Mouse (Mus musculus) layer of hippocampus, postnatal 25 days (tissue): Measurements from ENCODE around the gene 1700056E22Rik. TPM values are rescaled to one million over a fixed set of nuclear protein-coding genes. Genes with fewer than 3 reads are reported as not detected.

Source experiments
- DNase-seq, 2 experiments: peaks; one replicate each; pipeline ENCODE4 v3.0.0; 2022; ENCODE audit warnings: mixed read lengths in 2 of 2, low spot score in 1 of 2; ENCODE audit errors: extremely low spot score in 1 of 2
- total RNA-seq, 2 experiments: library from RNA; stranded (reverse); gene quantifications; 2 replicates each; pipeline ENCODE4 v1.2.3; 2021

The 1700056E22Rik gene
- total RNA-seq, 2 experiments from 2014 or later, result 0.30 TPM; not detected in 1

DNA sequence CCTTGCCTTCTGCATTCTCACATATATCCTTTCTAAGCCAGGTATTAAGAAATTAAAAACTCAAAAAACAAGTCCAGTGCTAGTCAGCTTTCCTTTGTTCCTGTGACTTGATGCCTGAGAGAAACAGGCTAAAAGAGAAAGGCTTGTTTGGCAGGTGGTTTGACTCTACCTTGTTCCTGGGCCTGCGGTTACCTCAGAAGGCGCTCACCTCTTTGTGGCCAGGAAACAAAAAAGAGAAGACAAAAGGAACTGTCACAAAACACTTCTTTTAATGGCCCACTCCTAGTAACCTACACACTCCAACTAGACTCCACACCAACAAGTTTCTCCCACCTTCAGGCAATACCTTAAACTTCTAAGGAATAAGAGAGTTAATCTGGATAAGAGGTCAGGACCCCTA is 9.5 kb downstream of the 1700056E22Rik start:
- no peak for DNase-seq

DNA sequence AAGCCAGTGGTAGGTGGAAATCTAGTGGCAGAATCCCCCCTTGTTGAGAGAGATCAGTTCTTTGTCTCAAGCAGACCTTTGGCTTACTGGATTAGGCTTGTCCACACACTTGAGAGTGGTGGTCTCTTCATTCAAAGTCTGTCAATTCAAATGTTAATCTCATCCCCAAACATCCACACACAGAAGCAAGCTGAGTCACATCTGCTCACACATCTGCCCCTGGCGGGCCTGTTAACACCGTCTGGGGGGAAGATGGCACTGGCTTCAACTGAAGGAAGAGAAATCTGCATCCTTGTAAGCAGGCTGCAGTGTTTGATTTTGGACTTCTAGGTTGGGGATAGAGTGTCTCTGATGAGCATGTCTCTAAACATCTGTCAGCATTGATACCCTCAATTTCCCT is 10.1 kb downstream of the 1700056E22Rik start:
- DNase-seq, result no peak

DNA sequence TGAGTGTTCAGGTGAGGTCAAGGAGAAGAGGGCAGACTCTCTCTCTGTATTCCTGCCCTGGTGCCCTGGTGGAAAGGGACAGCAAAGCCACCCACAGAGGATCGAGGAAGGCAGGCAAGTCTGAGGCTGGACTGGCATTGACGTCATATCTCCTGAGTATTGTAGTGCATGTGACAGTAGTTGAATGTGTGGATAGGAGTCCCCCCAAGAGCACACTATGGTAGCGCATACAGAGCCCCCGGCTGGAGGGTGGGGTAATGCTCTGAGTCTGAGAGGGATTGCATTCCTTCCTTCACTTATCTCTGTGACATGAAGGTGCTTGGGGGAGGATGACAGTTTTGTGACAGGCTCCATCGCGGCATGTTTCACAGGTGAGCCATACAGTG is 14.4 kb downstream of the 1700056E22Rik start:
- DNase-seq, result no peak

DNA sequence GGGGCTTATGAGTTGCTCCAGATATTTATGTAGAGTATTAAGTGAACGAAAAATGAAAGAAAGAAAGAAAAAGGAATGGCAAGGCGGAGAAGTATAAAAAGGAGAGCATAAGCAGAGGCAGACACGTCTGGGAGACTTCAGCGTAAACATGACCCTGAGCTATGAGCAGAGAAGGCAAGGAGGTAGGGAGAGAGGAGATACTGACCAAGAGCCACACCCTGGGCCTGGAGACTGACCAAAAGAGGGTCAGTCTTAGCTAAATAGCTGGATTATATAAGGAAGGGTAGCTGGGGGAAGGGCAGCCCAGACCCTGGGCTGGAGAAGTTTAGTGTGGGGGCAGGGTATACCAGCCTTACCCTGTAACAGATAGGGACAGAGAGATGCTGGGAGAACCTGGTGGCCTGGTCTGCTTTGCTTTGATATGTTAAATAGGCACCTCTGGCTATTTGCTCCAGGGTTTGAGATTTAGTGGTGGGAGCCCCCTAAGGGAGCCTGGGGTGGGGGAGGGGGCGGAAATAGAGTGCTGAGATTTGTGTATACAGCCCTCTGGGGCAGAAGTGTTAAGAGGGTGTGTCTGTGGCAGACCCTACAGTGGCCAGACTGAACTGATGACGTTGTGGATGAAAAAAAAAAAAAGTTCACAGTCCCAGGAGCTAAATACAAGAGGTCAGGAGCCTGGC is 14.9 kb downstream of the 1700056E22Rik start:
- DNase-seq, result no peak

DNA sequence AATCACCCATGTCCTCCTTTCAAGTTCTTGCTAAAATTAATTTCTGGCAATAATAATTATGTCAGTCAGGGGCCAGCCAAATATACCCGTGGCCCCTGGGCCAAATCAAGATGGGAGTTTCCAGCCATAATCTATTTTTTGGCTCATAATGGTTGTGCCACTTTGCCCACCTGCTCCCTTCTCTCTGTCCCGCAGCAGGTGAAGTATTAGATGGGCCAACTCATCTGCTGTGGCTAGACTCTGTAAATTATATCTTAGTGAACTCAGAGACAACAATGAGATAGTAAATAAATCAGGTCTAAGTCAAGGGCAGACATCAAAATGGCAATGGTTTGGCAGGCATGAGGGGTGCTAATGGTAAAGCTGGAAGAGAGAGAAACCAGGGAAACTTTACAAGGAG is 16.5 kb downstream of the 1700056E22Rik start:
- DNase-seq, result no peak

DNA sequence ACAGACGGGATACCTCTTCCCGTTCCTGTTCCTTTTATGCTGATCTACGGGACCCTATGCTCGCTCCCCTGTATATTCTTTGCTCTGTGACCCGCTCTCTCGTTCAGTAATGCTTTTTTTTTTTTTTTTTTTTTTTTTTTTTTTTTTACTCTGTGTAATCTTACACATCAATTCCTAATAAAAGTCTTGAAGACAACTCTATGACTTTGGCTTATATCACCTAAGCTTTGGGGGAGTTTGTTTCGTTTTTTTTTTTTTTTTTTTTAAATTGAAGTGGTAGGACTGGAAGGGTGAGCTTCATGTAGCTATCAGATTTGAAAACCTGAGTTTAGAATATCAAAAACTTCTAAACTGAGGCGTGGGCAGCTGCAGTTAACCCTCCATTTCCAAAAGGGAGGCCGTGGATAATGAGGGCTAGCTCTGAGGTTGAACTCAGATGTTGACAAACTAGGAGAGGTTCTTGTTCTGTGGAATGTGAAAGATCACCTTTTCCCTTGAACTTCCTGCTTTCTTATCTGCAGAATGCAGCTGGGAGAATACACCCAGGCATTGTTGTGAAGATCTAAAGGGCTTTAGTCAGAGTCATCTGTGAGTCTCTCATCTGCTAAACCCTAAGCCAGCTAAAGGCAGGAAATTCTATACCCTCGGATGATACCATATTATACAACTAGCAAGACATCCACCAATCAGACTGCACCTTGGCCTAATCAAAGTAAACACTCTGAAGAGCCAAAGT is 17.9 kb downstream of the 1700056E22Rik start:
- no peak for DNase-seq

DNA sequence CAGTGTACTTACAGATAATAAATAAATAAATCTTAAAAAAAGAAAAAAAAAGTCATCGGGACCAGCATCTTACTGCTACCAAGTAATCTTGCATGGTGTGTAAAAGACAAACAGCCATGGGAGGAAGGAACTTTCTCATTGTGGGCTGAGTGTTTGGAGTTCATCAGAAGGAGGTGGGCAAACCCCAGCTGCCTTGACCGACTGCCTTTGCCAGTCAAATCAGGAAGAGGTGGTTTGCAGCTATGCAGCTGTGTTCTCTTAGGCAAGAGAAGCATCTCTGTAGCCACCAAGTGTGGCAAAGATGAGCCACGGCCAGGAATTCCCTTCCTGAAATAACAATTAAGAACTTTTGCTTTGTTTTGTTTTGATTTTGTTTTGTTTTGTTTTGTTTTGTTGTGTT is 20.0 kb downstream of the 1700056E22Rik start:
- DNase-seq, result no peak

DNA sequence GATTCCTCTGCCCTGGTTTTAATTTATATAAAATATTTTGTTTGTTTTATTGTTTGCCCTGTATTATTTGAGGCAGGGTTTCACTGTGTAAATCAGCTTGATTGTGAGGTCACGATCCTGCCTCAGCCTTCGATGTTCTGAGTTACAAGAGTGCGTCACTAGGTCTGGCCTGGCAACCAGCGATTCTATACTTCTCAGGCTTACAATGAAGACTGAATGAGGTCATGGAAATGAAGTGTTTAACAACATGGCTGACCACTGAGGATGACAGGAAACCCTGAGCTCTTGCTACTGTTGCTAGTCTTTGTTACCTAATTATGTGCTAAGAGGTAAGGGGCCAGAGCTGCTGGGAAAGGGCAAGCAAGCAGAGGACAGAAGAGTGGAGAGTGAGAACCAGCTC is 21.0 kb downstream of the 1700056E22Rik start, which contains the start of gene Dusp10:
Gene Dusp10 (plus strand): TSS at position 197 of the 400 bp plus-strand sequence.
- no peak for DNase-seq

DNA sequence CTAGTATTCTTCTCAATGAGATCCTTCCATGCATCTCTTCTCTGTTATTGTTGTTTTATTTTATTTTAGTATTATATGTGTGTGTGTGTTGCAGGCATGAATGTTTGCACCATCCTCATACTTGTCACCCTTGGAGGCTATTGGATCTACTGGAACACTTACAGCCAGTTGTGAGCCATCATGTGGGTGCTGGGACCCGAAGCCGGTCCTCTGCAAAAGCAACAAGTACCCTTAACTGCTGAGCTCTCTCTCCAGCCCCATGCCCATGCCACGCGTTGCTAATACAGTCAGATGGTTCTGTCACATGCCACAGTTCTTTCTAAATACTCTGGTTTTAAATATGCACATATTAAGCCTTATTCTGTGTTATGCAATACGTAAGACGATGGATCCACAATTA is 22.8 kb downstream of the 1700056E22Rik start:
- DNase-seq, result no peak

DNA sequence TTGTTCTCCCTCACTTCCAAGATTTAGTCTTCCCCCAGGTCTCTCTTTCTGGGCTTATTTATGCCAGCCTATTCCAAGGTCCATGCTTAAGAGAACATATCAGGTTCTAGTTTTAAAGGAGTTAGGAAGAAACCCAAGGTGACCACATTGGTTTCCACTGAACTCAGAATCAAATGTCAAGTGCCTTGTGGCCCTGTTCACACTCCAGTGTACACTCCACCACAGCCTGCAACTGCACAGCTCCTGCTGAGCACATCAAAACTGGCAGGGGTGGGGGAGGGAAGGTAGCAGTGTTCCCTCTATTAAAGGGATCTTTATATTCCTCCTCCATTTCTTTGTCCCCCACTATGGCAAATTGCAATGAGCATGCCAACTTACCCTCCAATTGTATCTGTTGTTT is 28.0 kb downstream of the 1700056E22Rik start:
- DNase-seq, result no peak

DNA sequence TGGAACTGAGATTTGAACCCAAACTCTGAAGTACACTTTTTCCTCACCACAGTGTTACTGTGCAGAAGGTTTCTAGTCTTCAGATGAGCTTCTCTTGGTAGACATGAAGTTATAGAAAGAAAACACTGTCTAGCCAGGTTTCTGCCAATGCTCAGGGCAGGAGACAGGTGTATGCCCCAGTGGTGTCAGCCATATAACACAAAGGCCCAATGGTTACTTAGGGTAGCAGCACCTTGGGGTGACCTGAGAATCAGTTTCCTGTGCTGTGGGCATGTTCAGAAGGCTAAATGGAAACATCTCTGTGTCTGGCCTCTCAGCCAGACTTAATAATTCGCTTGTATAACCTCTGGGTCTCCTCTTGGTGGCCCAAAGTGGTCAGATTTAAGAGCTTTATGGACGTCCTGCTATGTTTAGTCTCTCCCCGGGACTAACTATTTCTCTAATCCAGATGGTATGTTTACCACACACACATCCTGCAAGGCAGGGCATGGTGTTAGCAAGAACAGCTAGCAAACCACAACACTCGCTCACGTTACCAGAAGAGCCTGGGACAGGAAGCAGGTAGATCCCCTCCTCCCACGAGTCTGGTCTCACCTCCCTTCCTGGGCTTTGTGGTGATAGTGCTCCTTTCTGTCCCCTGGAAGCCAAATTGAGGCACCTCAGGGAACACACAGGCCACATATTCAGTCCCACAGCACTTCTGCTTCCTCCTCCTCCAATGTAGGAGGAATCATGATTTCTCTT is 28.6 kb downstream of the 1700056E22Rik start:
- no peak for DNase-seq

DNA sequence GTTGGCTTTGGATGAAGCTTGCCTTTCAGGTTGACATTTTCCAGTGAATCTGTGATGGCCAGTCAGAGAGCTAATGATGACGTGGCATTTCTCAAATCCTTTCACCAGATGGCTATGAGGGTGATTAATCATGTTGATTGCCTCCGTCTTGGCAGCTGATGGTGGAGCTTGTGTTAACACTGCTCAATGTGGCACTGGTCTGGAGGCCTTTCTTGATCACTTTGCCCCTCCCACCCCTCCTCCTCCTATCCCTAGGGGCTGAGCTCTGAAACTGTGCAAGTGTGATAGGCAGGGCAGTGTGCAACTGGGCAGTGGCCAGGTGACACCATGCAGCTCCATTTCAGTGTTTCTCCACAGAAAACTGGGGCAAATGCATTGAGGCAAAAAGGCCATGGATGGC is 29.8 kb downstream of the 1700056E22Rik start:
- DNase-seq, result no peak

DNA sequence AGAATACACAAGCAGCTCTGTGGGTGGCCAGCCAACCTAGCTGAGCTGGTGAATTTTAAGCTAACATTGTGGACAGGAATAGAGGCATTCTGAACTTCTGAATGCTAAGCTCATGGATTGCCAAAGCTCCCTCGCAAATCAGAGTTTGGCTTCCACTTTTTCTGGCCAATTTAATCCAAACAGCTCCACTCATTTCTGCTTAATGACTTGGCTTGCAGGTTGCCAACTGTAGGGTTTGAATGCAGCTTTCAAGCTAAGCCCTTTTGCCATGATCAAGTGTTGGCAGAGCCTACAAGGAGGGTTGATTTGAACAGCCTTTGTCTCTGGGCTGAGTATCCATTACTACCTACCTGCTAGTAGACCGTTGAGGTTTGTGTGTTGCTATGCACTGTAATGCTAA is 31.6 kb downstream of the 1700056E22Rik start:
- no peak for DNase-seq

DNA sequence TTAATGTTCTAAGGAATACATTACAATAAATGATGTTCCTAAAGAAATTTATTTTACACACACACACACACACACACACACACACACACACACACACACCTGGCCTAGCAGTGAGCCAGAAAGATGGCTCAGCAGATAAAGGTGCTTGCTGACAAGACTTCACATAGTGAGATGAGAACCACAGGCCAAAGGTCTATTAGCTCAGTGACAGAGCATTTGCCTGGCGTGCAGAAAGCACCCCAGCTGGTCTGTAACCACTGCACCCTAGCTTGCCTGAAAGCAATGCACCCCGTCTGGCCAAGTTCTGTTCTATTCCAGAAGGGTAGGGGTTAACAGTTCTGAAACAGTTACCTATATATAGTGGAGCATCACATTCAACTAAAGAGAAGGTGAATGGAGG is 36.9 kb downstream of the 1700056E22Rik start:
- no peak for DNase-seq

DNA sequence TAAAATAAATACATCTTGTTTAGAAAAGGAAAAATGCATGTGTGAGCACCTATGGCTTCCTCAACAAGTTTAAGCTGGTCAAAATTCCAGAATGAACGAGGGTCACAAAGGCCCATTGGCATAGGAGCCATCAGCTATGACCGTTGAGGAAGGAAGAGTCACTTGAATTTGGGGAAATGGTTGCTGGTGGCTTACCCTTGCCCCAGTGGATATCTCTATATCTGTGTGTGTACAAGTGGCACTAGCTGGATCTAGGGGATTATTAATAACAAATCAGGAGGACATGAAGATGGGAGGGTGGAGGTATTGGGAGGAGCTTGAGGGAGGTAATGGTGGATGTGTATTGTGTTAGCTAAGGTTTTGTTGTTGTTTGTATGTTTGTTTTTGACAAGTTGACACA is 42.2 kb downstream of the 1700056E22Rik start:
- DNase-seq, result no peak

DNA sequence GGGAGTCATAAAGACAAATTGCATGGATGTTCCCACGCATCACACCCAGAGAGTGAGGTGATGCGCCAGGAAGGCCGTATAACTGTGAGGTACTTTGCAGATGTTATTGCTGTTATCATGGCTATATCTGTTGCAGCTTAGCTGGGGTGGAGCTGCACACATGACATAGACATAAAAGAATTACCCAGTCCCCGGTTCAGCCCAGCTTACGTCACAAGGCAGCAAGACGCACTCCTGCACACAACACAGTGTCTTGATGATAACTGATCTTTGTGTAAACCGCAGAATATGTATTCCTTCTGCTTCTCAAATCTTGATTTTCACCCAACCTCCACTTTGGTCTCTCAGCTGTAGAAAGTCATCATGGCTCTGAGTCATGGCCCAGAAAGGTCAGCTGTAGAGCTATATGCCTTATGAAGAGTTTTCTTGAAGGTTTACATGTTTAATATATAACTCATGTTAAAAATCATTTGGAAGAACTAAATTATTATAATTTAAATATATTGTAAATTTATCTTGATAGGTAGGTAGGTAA is 46.3 kb downstream of the 1700056E22Rik start:
- no peak for DNase-seq

Other genes with a start within 250 kb of the 1700056E22Rik start
- 1 to 10 TPM; 5.4 to 5.8 TPM for gene Dusp10, start 21.0 kb downstream of the 1700056E22Rik start, total RNA-seq